Mouse (Mus musculus) ES-Bruce4 (cell line): ENCODE data around the gene Bet1l. TPM values are rescaled to one million over a fixed set of nuclear protein-coding genes. Genes with fewer than 3 reads are reported as not detected.

Experiments
- H3K27ac ChIP-seq: 2 replicates; pipeline ENCODE4 v1.5.1; 2012; ENCODE audit warnings: low read length, inconsistent platforms; ENCODE audit not compliant: insufficient read depth
- H3K27me3 ChIP-seq: 2 replicates; pipeline ENCODE4 v1.6.1; 2012; ENCODE audit warnings: mild to moderate bottlenecking, low read length, inconsistent platforms; ENCODE audit not compliant: control insufficient read depth, poor library complexity, insufficient read depth, severe bottlenecking
- H3K36me3 ChIP-seq: 2 replicates; pipeline ENCODE4 v1.6.1; 2012; ENCODE audit warnings: inconsistent platforms, mild to moderate bottlenecking, low read length, moderate library complexity; ENCODE audit not compliant: control insufficient read depth, poor library complexity, insufficient read depth, severe bottlenecking
- H3K4me1 ChIP-seq: one replicate; pipeline ENCODE4 v1.8.1; 2011; ENCODE audit warnings: low read length; ENCODE audit not compliant: control insufficient read depth, insufficient read depth
- H3K4me3 ChIP-seq: 2 replicates; pipeline ENCODE4 v1.5.1; 2011; ENCODE audit warnings: low read depth, mild to moderate bottlenecking, low read length
- H3K9ac ChIP-seq: 2 replicates; pipeline ENCODE4 v1.6.1; 2012; ENCODE audit warnings: low read depth, mild to moderate bottlenecking, inconsistent platforms; ENCODE audit not compliant: poor library complexity, severe bottlenecking
- H3K9me3 ChIP-seq: replicated peaks from 2 replicates; pipeline ENCODE4 v1.6.1; 2012; ENCODE audit warnings: mild to moderate bottlenecking, low read length, inconsistent platforms; ENCODE audit not compliant: control insufficient read depth, poor library complexity, insufficient read depth, severe bottlenecking
- CTCF ChIP-seq: IDR thresholded peaks from one replicate; pipeline ENCODE4 v1.8.1; 2011; ENCODE audit warnings: low read depth, low read length
- EP300 ChIP-seq: IDR thresholded peaks from 2 replicates; pipeline ENCODE4 v1.6.1; 2011; ENCODE audit warnings: low read depth, low read length; ENCODE audit not compliant: insufficient read depth
- POLR2A ChIP-seq: IDR thresholded peaks from one replicate; pipeline ENCODE4 v1.8.1; 2011; ENCODE audit warnings: low read length; ENCODE audit not compliant: insufficient read depth
- polyA plus RNA-seq: library from polyadenylated mRNA; stranded (reverse); fragments of >200 nt; gene quantifications from 2 replicates; pipeline ENCODE4 v1.2.4, GENCODE M21; 2011; ENCODE audit warnings: low read depth; ENCODE audit not compliant: missing spikeins, insufficient read depth, insufficient read length

Gene Bet1l
- 14.0 and 18.3 TPM in 2 replicates for polyA plus RNA-seq

DNA sequence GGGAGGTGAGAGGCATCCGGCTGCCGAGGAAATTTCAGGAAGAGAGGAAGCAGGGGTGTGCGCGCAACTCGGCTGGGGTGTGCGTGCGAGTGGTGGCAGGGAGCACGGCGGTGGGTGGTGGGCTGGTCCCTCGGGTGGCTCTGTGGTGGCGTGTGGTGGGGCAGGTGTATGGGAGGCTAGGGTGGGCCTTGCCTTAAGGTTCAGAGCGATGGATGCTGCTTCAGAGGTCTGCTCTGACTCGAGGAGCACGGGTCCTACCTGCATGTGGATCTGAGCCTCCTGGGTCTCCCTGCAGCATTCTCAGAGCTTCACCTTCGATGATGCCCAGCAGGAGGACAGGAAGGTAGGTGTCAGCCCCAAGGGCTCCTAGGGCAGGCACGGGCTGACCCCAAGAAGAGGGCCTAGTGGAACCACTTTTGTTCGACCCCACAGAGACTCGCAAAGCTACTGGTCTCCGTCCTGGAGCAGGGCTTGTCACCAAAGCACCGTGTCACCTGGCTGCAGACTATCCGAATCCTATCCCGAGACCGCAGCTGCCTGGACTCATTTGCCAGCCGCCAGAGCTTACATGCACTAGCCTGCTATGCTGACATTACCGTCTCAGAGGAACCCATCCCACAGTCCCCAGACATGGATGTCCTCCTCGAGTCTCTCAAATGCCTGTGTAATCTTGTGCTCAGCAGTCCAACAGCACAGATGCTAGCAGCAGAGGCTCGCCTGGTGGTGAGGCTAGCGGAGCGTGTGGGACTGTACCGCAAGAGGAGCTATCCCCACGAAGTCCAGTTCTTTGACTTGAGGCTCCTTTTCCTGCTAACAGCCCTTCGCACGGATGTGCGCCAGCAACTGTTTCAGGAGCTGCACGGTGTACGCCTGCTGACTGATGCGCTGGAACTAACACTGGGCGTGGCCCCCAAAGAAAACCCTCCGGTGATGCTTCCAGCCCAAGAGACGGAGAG, at the start of gene Bet1l:
Gene Bet1l (minus strand): TSS at position 28 of the 956 bp plus-strand sequence.
- no peaks in the 10 kb centered on the region for H3K27me3 ChIP-seq
- peak within 1 kb of the TSS; percentile 20 for H3K27ac ChIP-seq
- H3K36me3 ChIP-seq, result peaks cover 41% of the 10 kb centered on the region
- no peaks in the 10 kb centered on the region for H3K9me3 ChIP-seq
- peaks cover 3% of the 10 kb centered on the region for H3K4me1 ChIP-seq
- TF ChIP-seq EP300, result no peak
- TF ChIP-seq CTCF, result no peak
- peak within 1 kb of the TSS; percentile 85 for H3K9ac ChIP-seq
- peak within 1 kb of the TSS; percentile 84 for H3K4me3 ChIP-seq

- no peak for TF ChIP-seq CTCF
- no peak for TF ChIP-seq POLR2A
- no peak for TF ChIP-seq EP300
- no peaks in the 10 kb centered on the region for H3K36me3 ChIP-seq
- no peaks in the 10 kb centered on the region for H3K9me3 ChIP-seq
- H3K4me3 ChIP-seq, result no peak overlapping the region
- H3K9ac ChIP-seq, result no peak overlapping the region
- H3K4me1 ChIP-seq, result peaks cover 3% of the 10 kb centered on the region
- no peak overlapping the region for H3K27ac ChIP-seq
- no peaks in the 10 kb centered on the region for H3K27me3 ChIP-seq
These were observed 49.8 kb upstream of the Bet1l start for GRCm38 (mm10) chr7:140907131-140907530.

DNA sequence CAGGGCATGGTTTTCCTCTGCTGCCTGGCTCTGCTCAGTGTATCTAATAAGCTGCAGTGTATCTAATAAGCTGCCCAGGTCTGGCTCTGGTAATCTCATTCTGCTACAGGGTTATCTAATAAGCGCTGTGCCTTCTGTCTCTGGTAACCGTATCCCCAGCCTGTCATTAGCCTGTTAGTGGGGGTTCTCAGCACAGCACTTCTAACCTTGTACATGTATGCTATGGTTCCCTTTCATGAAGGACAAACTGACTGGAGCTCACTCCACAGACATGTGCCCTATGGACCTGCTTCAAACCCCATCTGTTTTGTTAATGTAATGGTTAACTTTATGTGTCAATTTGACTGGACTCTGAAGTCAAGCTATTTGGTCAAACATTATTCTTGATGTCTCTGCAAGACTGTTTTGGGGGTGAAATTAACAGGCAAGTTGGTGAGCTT, 48.3 kb upstream of the Bet1l start:
- no peaks in the 10 kb centered on the region for H3K36me3 ChIP-seq
- H3K4me3 ChIP-seq, result no peak overlapping the region
- no peak overlapping the region for H3K9ac ChIP-seq
- H3K27ac ChIP-seq, result no peak overlapping the region
- H3K9me3 ChIP-seq, result no peaks in the 10 kb centered on the region
- H3K4me1 ChIP-seq, result no peaks in the 10 kb centered on the region
- TF ChIP-seq CTCF, result no peak
- TF ChIP-seq POLR2A, result no peak
- TF ChIP-seq EP300, result no peak
- H3K27me3 ChIP-seq, result no peaks in the 10 kb centered on the region

GRCm38 (mm10) chr7:140903212-140903611, 45.8 kb upstream of the Bet1l start:
- Histone ChIP-seq H3K4me1 (no peaks in the 10 kb centered on the region), H3K4me3 (no peak overlapping the region), H3K9me3 (no peaks in the 10 kb centered on the region), H3K27ac (no peak overlapping the region), H3K36me3 (peaks cover 3% of the 10 kb centered on the region), H3K9ac (no peak overlapping the region), H3K27me3 (no peaks in the 10 kb centered on the region)
- TF ChIP-seq CTCF (peak; percentile 82), POLR2A (no peak)

- Histone ChIP-seq H3K27ac (no peak overlapping the region), H3K27me3 (no peaks in the 10 kb centered on the region), H3K9ac (0 out of 2 replicates have a peak overlapping the region, but pooled peaks have one; percentile 4), H3K36me3 (peaks cover 3% of the 10 kb centered on the region), H3K4me3 (no peak overlapping the region), H3K9me3 (no peaks in the 10 kb centered on the region), H3K4me1 (no peaks in the 10 kb centered on the region)
- TF ChIP-seq EP300, result no peak
- no peak for TF ChIP-seq CTCF
These were observed 44.9 kb upstream of the Bet1l start for GRCm38 (mm10) chr7:140902036-140902875.

GRCm38 (mm10) chr7:140900220-140900619, 42.8 kb upstream of the Bet1l start, which contains the start of gene Cox8b:
TSS of gene Cox8b (minus strand) at chr7:140900446.
- H3K27ac ChIP-seq, result no peak within 1 kb of the TSS
- H3K4me3 ChIP-seq, result no peak within 1 kb of the TSS
- H3K36me3 ChIP-seq, result peaks cover 5% of the 10 kb centered on the region
- H3K9me3 ChIP-seq, result no peaks in the 10 kb centered on the region
- H3K9ac ChIP-seq, result no peak within 1 kb of the TSS; the same call in 1 of the 2 replicates
- no peaks in the 10 kb centered on the region for H3K4me1 ChIP-seq
- no peaks in the 10 kb centered on the region for H3K27me3 ChIP-seq
- TF ChIP-seq CTCF, result no peak
